Mouse (Mus musculus): ENCODE data around the gene Anks1. TPM values are rescaled to one million over a fixed set of nuclear protein-coding genes. Genes with fewer than 3 reads are reported as not detected.
"Not testable (repeated sequence)": the region's sequence is repeated elsewhere in the genome, so short reads cannot be mapped to it uniquely, and the experiment has no call there.

The Anks1 gene
- total and polyA plus RNA-seq, 2 experiments = 8.8 to 10.0 TPM

- 93% methylated on average over 14 of the region's 14 CpGs for WGBS
- Histone ChIP-seq H3K4me1 (ENCODE audit: control insufficient read depth, insufficient read depth, low read length) (peaks cover 2% of the 10 kb centered on the region), H3K9ac (ENCODE audit: low read depth, low read length) (no peak overlapping the region), H3K27ac (replicated peaks; ENCODE audit: insufficient read depth, low read depth, low read length) (no peak overlapping the region), H3K36me3 (ENCODE audit: control insufficient read depth, insufficient read depth, low read length) (peaks cover 3% of the 10 kb centered on the region; the same call in 1 of the 2 replicates), H3K4me3 (ENCODE audit: insufficient read depth, low read depth, low read length) (no peak overlapping the region), H3K79me2 (ENCODE audit: control insufficient read depth, insufficient read depth, low read length) (peaks cover 11% of the 10 kb centered on the region; the same call in 1 of the 2 replicates), H3K27me3 (ENCODE audit: control insufficient read depth, insufficient read depth, low read length) (no peaks in the 10 kb centered on the region)
- TF ChIP-seq POLR2A (IDR thresholded peaks at IDR 0.05; ENCODE audit: extremely low read depth, insufficient read depth, low read length) (no peak), CTCF (IDR thresholded peaks at IDR 0.05; ENCODE audit: low read depth, low read length) (no peak)
- DNase-seq (ENCODE audit: extremely low read depth, low read depth, low spot score) = no peak
Measured at GRCm38 (mm10) chr17:27976266-27976665, 67.2 kb downstream of the Anks1 start.

GRCm38 (mm10) chr17:27977008-27977636 is 68.0 kb downstream of the Anks1 start:
- Histone ChIP-seq H3K4me3 (ENCODE audit: insufficient read depth, low read depth, low read length) (no peak overlapping the region), H3K9ac (ENCODE audit: low read depth, low read length) (no peak overlapping the region), H3K27me3 (ENCODE audit: control insufficient read depth, insufficient read depth, low read length) (no peaks in the 10 kb centered on the region), H3K27ac (replicated peaks; ENCODE audit: insufficient read depth, low read depth, low read length) (no peak overlapping the region), H3K36me3 (ENCODE audit: control insufficient read depth, insufficient read depth, low read length) (peaks cover 3% of the 10 kb centered on the region; the same call in 1 of the 2 replicates), H3K79me2 (ENCODE audit: control insufficient read depth, insufficient read depth, low read length) (peaks cover 8% of the 10 kb centered on the region; the same call in 1 of the 2 replicates), H3K4me1 (ENCODE audit: control insufficient read depth, insufficient read depth, low read length) (no peaks in the 10 kb centered on the region)
- DNase-seq (ENCODE audit: extremely low read depth, low read depth, low spot score) = no peak
- WGBS = 92% methylated on average over 3 of the region's 3 CpGs
- TF ChIP-seq CTCF (IDR thresholded peaks at IDR 0.05; ENCODE audit: low read depth, low read length) = no peak
- TF ChIP-seq POLR2A (IDR thresholded peaks at IDR 0.05; ENCODE audit: extremely low read depth, insufficient read depth, low read length) = no peak

GRCm38 (mm10) chr17:27980391-27980955 is 71.4 kb downstream of the Anks1 start:
- peak; percentile 38 for DNase-seq (ENCODE audit: extremely low read depth, low read depth, low spot score)
- Histone ChIP-seq H3K36me3 (ENCODE audit: control insufficient read depth, insufficient read depth, low read length) (peaks cover 5% of the 10 kb centered on the region; the same call in 1 of the 2 replicates), H3K4me1 (ENCODE audit: control insufficient read depth, insufficient read depth, low read length) (no peaks in the 10 kb centered on the region; the same call in 1 of the 2 replicates), H3K9ac (ENCODE audit: low read depth, low read length) (no peak overlapping the region), H3K4me3 (ENCODE audit: insufficient read depth, low read depth, low read length) (no peak overlapping the region), H3K79me2 (ENCODE audit: control insufficient read depth, insufficient read depth, low read length) (no peaks in the 10 kb centered on the region), H3K27ac (replicated peaks; ENCODE audit: insufficient read depth, low read depth, low read length) (no peak overlapping the region), H3K27me3 (ENCODE audit: control insufficient read depth, insufficient read depth, low read length) (no peaks in the 10 kb centered on the region)
- TF ChIP-seq CTCF (IDR thresholded peaks at IDR 0.05; ENCODE audit: low read depth, low read length) (no peak), POLR2A (IDR thresholded peaks at IDR 0.05; ENCODE audit: extremely low read depth, insufficient read depth, low read length) (no peak)
- WGBS = 47% methylated on average over 3 of the region's 3 CpGs

- H3K27ac ChIP-seq (replicated peaks; ENCODE audit: insufficient read depth, low read depth, low read length) = no peak overlapping the region
- WGBS = 87% methylated on average over 5 of the region's 5 CpGs
- no peak for DNase-seq (ENCODE audit: extremely low read depth, low read depth, low spot score)
- H3K4me3 ChIP-seq (ENCODE audit: insufficient read depth, low read depth, low read length) = no peak overlapping the region
- no peak overlapping the region for H3K9ac ChIP-seq (ENCODE audit: low read depth, low read length)
- no peaks in the 10 kb centered on the region for H3K79me2 ChIP-seq (ENCODE audit: control insufficient read depth, insufficient read depth, low read length)
- TF ChIP-seq CTCF (IDR thresholded peaks at IDR 0.05; ENCODE audit: low read depth, low read length) (no peak), POLR2A (IDR thresholded peaks at IDR 0.05; ENCODE audit: extremely low read depth, insufficient read depth, low read length) (no peak)
- H3K4me1 ChIP-seq (ENCODE audit: control insufficient read depth, insufficient read depth, low read length) = no peaks in the 10 kb centered on the region; the same call in 1 of the 2 replicates
- peaks cover 7% of the 10 kb centered on the region; the same call in 1 of the 2 replicates for H3K36me3 ChIP-seq (ENCODE audit: control insufficient read depth, insufficient read depth, low read length)
- H3K27me3 ChIP-seq (ENCODE audit: control insufficient read depth, insufficient read depth, low read length) = no peaks in the 10 kb centered on the region
Measured at GRCm38 (mm10) chr17:27981451-27982069, 72.5 kb downstream of the Anks1 start.

GRCm38 (mm10) chr17:27982070-27982457 is 73.0 kb downstream of the Anks1 start:
- H3K27me3 ChIP-seq (ENCODE audit: control insufficient read depth, insufficient read depth, low read length); H3K9ac ChIP-seq (ENCODE audit: low read depth, low read length); H3K4me3 ChIP-seq (ENCODE audit: insufficient read depth, low read depth, low read length); H3K4me1 ChIP-seq (ENCODE audit: control insufficient read depth, insufficient read depth, low read length); H3K36me3 ChIP-seq (ENCODE audit: control insufficient read depth, insufficient read depth, low read length); H3K27ac ChIP-seq (replicated peaks; ENCODE audit: insufficient read depth, low read depth, low read length); H3K79me2 ChIP-seq (ENCODE audit: control insufficient read depth, insufficient read depth, low read length); DNase-seq (ENCODE audit: extremely low read depth, low read depth, low spot score): not testable (repeated sequence)
- WGBS = 90% methylated on average over 14 of the region's 14 CpGs

Measured in liver, adult 2 months (tissue).